Mouse (Mus musculus) frontal cortex, adult (tissue): ENCODE measurements at regions not wholly inside any gene's neighbourhood (a gene's known extent, or its start where the extent isn't known, plus 50 kb on each side); places are given as distances from the start of the nearest gene placed in this dataset.

Experiments used
- ATAC-seq: cut with Nextera tagmentation; 2 replicates; pipeline ENCODE4 v1.9.2; 2017; ENCODE audit warnings: mild to moderate bottlenecking, moderate library complexity, mixed read lengths; ENCODE audit not compliant: low TSS enrichment

GRCm38 (mm10) chrX:158544021-158544420, 500.9 kb upstream of the Cnksr2 start:
- peak; percentile 93 for ATAC-seq

- no peak for ATAC-seq
Observed at GRCm38 (mm10) chrX:158577856-158578255, 534.8 kb upstream of the Cnksr2 start.

- ATAC-seq, result no peak
Observed at GRCm38 (mm10) chrX:158613136-158613535, 570.0 kb upstream of the Cnksr2 start.

GRCm38 (mm10) chrX:158613607-158614006, 570.5 kb upstream of the Cnksr2 start:
- ATAC-seq, result 0 out of 2 replicates have a peak, but pooled peaks have one; percentile 6

- peak; percentile 85 for ATAC-seq
Observed at GRCm38 (mm10) chrX:158614029-158614428, 570.9 kb upstream of the Cnksr2 start.

- peak; percentile 96 for ATAC-seq
Observed at GRCm38 (mm10) chrX:158614452-158614851, 571.4 kb upstream of the Cnksr2 start.

- ATAC-seq, result peak; percentile 49; the same call in 1 of the 2 replicates
Observed at GRCm38 (mm10) chrX:158615096-158615495, 572.0 kb upstream of the Cnksr2 start.

GRCm38 (mm10) chrX:158627390-158627789, 582.7 kb upstream of the Rps6ka3 start:
- ATAC-seq, result peak; percentile 96

- peak; percentile 87 for ATAC-seq
Observed at GRCm38 (mm10) chrX:158632406-158632805, 577.7 kb upstream of the Rps6ka3 start.

GRCm38 (mm10) chrX:158652226-158652625, 557.9 kb upstream of the Rps6ka3 start:
- ATAC-seq, result no peak

GRCm38 (mm10) chrX:158656188-158656587, 553.9 kb upstream of the Rps6ka3 start:
- ATAC-seq, result no peak

- ATAC-seq, result peak; percentile 59; the same call in 1 of the 2 replicates
Observed at GRCm38 (mm10) chrX:158694191-158694590, 515.9 kb upstream of the Rps6ka3 start.

GRCm38 (mm10) chrX:158703411-158703810, 506.7 kb upstream of the Rps6ka3 start:
- ATAC-seq, result no peak

- no peak for ATAC-seq
Observed at GRCm38 (mm10) chrX:158709811-158710210, 500.3 kb upstream of the Rps6ka3 start.

GRCm38 (mm10) chrX:158744738-158745137, 465.4 kb upstream of the Rps6ka3 start:
- peak; percentile 55; the same call in 1 of the 2 replicates for ATAC-seq

GRCm38 (mm10) chrX:158745766-158746541, 464.2 kb upstream of the Rps6ka3 start:
- no peak for ATAC-seq
